In genomic region chr6:120951311-120951710, GRCm38 (mm10) we compare ENCODE assay signal across 24 mouse cellular contexts. TPM values are rescaled to one million over a fixed set of nuclear protein-coding genes. Genes with fewer than 3 reads are reported as not detected.
DNase-seq lines count a peak whose midpoint lies in the region; ATAC-seq and TF ChIP-seq lines count a peak whose summit lies in the region.
"Had no signal": no experiment of that assay in that cellular context is flagged by ENCODE, and none has a peak within 500 bp of the region (broad histone marks: within the 10 kb centered on the region; RNA-seq: fewer than 3 reads in every experiment).

No protein-coding gene starts in this region.

- 69% methylated on average over 6 of the region's 6 CpGs for WGBS in lung, embryonic 16.5 days
- 67% methylated on average over 6 of the region's 6 CpGs for WGBS in lung, postnatal 0 days

- H3K4me2 ChIP-seq in lung, embryonic 16.5 days (ENCODE audit: low read depth, low read length), result no peak overlapping the region
- no peak overlapping the region for H3K4me2 ChIP-seq in lung, postnatal 0 days (replicated peaks; ENCODE audit: low read depth, low read length)
- H3K4me2 ChIP-seq: embryonic facial prominence, embryonic 12.5 days; embryonic facial prominence, embryonic 15.5 days; heart, embryonic 13.5 days; hindbrain, embryonic 12.5 days; hindbrain, embryonic 15.5 days had no signal

- no peaks in the 10 kb centered on the region for H3K9me3 ChIP-seq in lung, embryonic 16.5 days (ENCODE audit: control insufficient read depth, low read length)
- H3K9me3 ChIP-seq in lung, postnatal 0 days (ENCODE audit: low read length), result no peaks in the 10 kb centered on the region
- H3K9me3 ChIP-seq: embryonic facial prominence, embryonic 12.5 days; embryonic facial prominence, embryonic 15.5 days; heart, embryonic 10.5 days; heart, embryonic 13.5 days; hindbrain, embryonic 12.5 days; hindbrain, embryonic 15.5 days had no signal

- peak; percentile 74 for ATAC-seq in lung, embryonic 16.5 days (ENCODE audit: low read depth)
- ATAC-seq in lung, postnatal 0 days, result peak; percentile 66
- ATAC-seq: forebrain, embryonic 14.5 days; forebrain, postnatal 0 days had no signal

- H3K27ac ChIP-seq in lung, embryonic 16.5 days (ENCODE audit: low read length), result no peak overlapping the region
- H3K27ac ChIP-seq in lung, postnatal 0 days (ENCODE audit: low read length), result no peak overlapping the region
- H3K27ac ChIP-seq: embryonic facial prominence, embryonic 12.5 days; embryonic facial prominence, embryonic 15.5 days; heart, adult 2 months; heart, embryonic 10.5 days; heart, embryonic 13.5 days; hindbrain, embryonic 12.5 days; hindbrain, embryonic 15.5 days had no signal

- no peak for TF ChIP-seq CTCF in lung, postnatal 0 days (IDR thresholded peaks at IDR 0.05)

- no peak overlapping the region for H3K4me3 ChIP-seq in lung, embryonic 16.5 days (ENCODE audit: low read length)
- H3K4me3 ChIP-seq in lung, postnatal 0 days (ENCODE audit: low read depth, low read length), result no peak overlapping the region
- H3K4me3 ChIP-seq: embryonic facial prominence, embryonic 12.5 days; embryonic facial prominence, embryonic 15.5 days; heart, adult 2 months; heart, embryonic 10.5 days; heart, embryonic 13.5 days; hindbrain, embryonic 12.5 days; hindbrain, embryonic 15.5 days had no signal

- H3K36me3 ChIP-seq in lung, embryonic 16.5 days (ENCODE audit: control insufficient read depth, insufficient read depth, low read length), result peaks cover 5% of the 10 kb centered on the region; the same call in 1 of the 2 replicates
- H3K36me3 ChIP-seq in lung, postnatal 0 days (ENCODE audit: insufficient read depth, low read length), result peaks cover 15% of the 10 kb centered on the region

- no peaks in the 10 kb centered on the region for H3K27me3 ChIP-seq in lung, embryonic 16.5 days (ENCODE audit: control insufficient read depth, insufficient read depth, low read depth, low read length)
- H3K27me3 ChIP-seq in lung, postnatal 0 days (replicated peaks; ENCODE audit: insufficient read depth, low read length), result no peaks in the 10 kb centered on the region
- H3K27me3 ChIP-seq: embryonic facial prominence, embryonic 12.5 days; embryonic facial prominence, embryonic 15.5 days; heart, embryonic 13.5 days; hindbrain, embryonic 12.5 days; hindbrain, embryonic 15.5 days had no signal

- TF ChIP-seq EP300 in lung, postnatal 0 days (IDR thresholded peaks at IDR 0.05), result no peak

- no peaks in the 10 kb centered on the region for H3K4me1 ChIP-seq in lung, embryonic 16.5 days (replicated peaks; ENCODE audit: control insufficient read depth, insufficient read depth, low read length)
- 0 out of 2 replicates have a peak, but pooled peaks cover 3% of the 10 kb centered on the region for H3K4me1 ChIP-seq in lung, postnatal 0 days (ENCODE audit: insufficient read depth, low read depth, low read length)
- H3K4me1 ChIP-seq: embryonic facial prominence, embryonic 12.5 days; embryonic facial prominence, embryonic 15.5 days; heart, embryonic 13.5 days; hindbrain, embryonic 12.5 days; hindbrain, embryonic 15.5 days had no signal

- DNase-seq in kidney, postnatal 10 days, result peak; percentile 51
- no peak for DNase-seq in kidney, postnatal 4 days
- DNase-seq in lung, adult 18-20 months, result no peak
- peak; percentile 66 for DNase-seq in lung, postnatal 0 days (ENCODE audit: low spot score)
- peak; percentile 56 for DNase-seq in lung, postnatal 36 days
- DNase-seq in thymus, postnatal 14 days, result no peak
- DNase-seq in adrenal gland, postnatal 25 days, result no peak
- DNase-seq: adrenal gland, adult 8-10 months; adrenal gland, postnatal 36 days; B cell, adult 2 months; cerebellum, adult 18-20 months; cerebellum, adult 9-11 months; cerebellum, postnatal 25 days; forebrain, postnatal 0 days; gastrocnemius, postnatal 25 days; heart, adult 2 months had no signal

- H3K9ac ChIP-seq in lung, embryonic 16.5 days (ENCODE audit: low read length), result no peak overlapping the region
- no peak overlapping the region for H3K9ac ChIP-seq in lung, postnatal 0 days (replicated peaks; ENCODE audit: low read depth)
- H3K9ac ChIP-seq: embryonic facial prominence, embryonic 12.5 days; embryonic facial prominence, embryonic 15.5 days; forebrain, postnatal 0 days; heart, embryonic 13.5 days; hindbrain, embryonic 12.5 days; hindbrain, embryonic 15.5 days had no signal

RNA-seq across cellular contexts. Expression of gene Bid, which starts 34.7 kb away (rescaled TPM):
- 15.2 and 17.5 TPM in 2 replicates for polyA plus RNA-seq in lung, embryonic 16.5 days (2015; fragmentation: Nextera tagmentation; extraction: Ambion mirVana)
- polyA plus RNA-seq in lung, postnatal 0 days (2015; fragmentation: Nextera tagmentation; extraction: Ambion mirVana), result 8.4 and 8.7 TPM in 2 replicates
- total RNA-seq in adrenal gland, postnatal 25 days (2021), result 6.5 and 8.4 TPM in 2 replicates

Comparison
In these comparisons a context has a peak if more than half of its experiments do, and no peak if none do; other contexts are left out.
1. DNase-seq: peak in kidney, postnatal 10 days (single experiment), lung, postnatal 0 days (single experiment) and lung, postnatal 36 days (single experiment); none in kidney, postnatal 4 days (0 of 2), lung, adult 18-20 months (0 of 2), thymus, postnatal 14 days (single experiment) and adrenal gland, postnatal 25 days (single experiment).